Mouse (Mus musculus) myocyte (in vitro differentiated cells): Measurements from ENCODE around the gene A730071L15Rik. TPM values are rescaled to one million over a fixed set of nuclear protein-coding genes. Genes with fewer than 3 reads are reported as not detected.

Experiments used
- H3K27me3 ChIP-seq: one replicate; pipeline ENCODE4 v1.6.1; 2011; ENCODE audit not compliant: control insufficient read depth, insufficient read depth, insufficient read length
- H3K36me3 ChIP-seq: one replicate; pipeline ENCODE4 v1.6.1; 2011; ENCODE audit not compliant: control insufficient read depth, insufficient read depth
- H3K4me2 ChIP-seq: one replicate; pipeline ENCODE4 v1.6.1; 2011; ENCODE audit warnings: low read depth, control low read depth
- H3K4me3 ChIP-seq: one replicate; pipeline ENCODE4 v1.5.1; 2011; ENCODE audit warnings: mild to moderate bottlenecking, control low read depth, moderate library complexity
- H3K79me2 ChIP-seq: one replicate; pipeline ENCODE4 v1.6.1; 2011; ENCODE audit not compliant: control insufficient read depth, insufficient read depth
- H3ac ChIP-seq: one replicate; pipeline ENCODE4 v1.6.1; 2011; ENCODE audit not compliant: control insufficient read depth, insufficient read length
- CEBPB ChIP-seq: IDR thresholded peaks from 2 replicates; pipeline ENCODE4 v1.6.1; 2011; ENCODE audit warnings: mild to moderate bottlenecking, moderate library complexity; ENCODE audit not compliant: poor library complexity, insufficient read depth, severe bottlenecking
- E2F4 ChIP-seq: IDR thresholded peaks from one replicate; pipeline ENCODE4 v1.6.1; 2011; ENCODE audit warnings: mild to moderate bottlenecking, control low read depth, moderate library complexity; ENCODE audit not compliant: insufficient read depth
- MAX ChIP-seq: IDR thresholded peaks from one replicate; pipeline ENCODE4 v1.6.1; 2011; ENCODE audit warnings: low read depth, mild to moderate bottlenecking, control low read depth
- MYOD1 ChIP-seq, 3 experiments: IDR thresholded peaks; one replicate each; pipeline ENCODE4 v1.6.1; 2011; ENCODE audit warnings: control low read depth in 2 of 3, low read depth in 2 of 3, mild to moderate bottlenecking in 2 of 3, moderate library complexity in 1 of 3; ENCODE audit not compliant: insufficient read length in 2 of 3, control insufficient read depth in 1 of 3
- MYOG ChIP-seq, 3 experiments: IDR thresholded peaks; one replicate each; pipeline ENCODE4 v1.6.1; 2011; ENCODE audit warnings: control low read depth in 2 of 3, low read depth in 2 of 3, mild to moderate bottlenecking in 2 of 3; ENCODE audit not compliant: insufficient read length in 2 of 3, control insufficient read depth in 1 of 3, insufficient read depth in 1 of 3
- POLR2A ChIP-seq: IDR thresholded peaks from one replicate; pipeline ENCODE4 v1.6.1; 2011; ENCODE audit warnings: low read depth, mild to moderate bottlenecking, control low read depth, moderate library complexity; ENCODE audit not compliant: insufficient read length
- POLR2AphosphoS2 ChIP-seq: IDR thresholded peaks from one replicate; pipeline ENCODE4 v1.6.1; 2011; ENCODE audit warnings: low read depth, control low read depth; ENCODE audit not compliant: insufficient read length
- REST ChIP-seq: IDR thresholded peaks from one replicate; pipeline ENCODE4 v1.6.1; 2011; ENCODE audit warnings: mild to moderate bottlenecking, control low read depth, moderate library complexity; ENCODE audit not compliant: insufficient read depth, insufficient read length
- SRF ChIP-seq: IDR thresholded peaks from one replicate; pipeline ENCODE4 v1.6.1; 2011; ENCODE audit warnings: low read depth; ENCODE audit not compliant: control insufficient read depth, insufficient read length
- TCF12 ChIP-seq: IDR thresholded peaks from one replicate; pipeline ENCODE4 v1.6.1; 2011; ENCODE audit warnings: mild to moderate bottlenecking, control low read depth; ENCODE audit not compliant: poor library complexity, insufficient read depth, severe bottlenecking
- TCF3 ChIP-seq: IDR thresholded peaks from one replicate; pipeline ENCODE4 v1.6.1; 2011; ENCODE audit warnings: low read depth, control low read depth; ENCODE audit not compliant: insufficient read length
- USF1 ChIP-seq: IDR thresholded peaks from one replicate; pipeline ENCODE4 v1.6.1; 2011; ENCODE audit warnings: low read depth, mild to moderate bottlenecking, control low read depth, moderate library complexity
- polyA plus RNA-seq: library from polyadenylated mRNA; unstranded; fragments of >200 nt; fragmentation: generic; extraction: Trizol; gene quantifications from one replicate; pipeline ENCODE4 v1.2.1, GENCODE M21; 2012; ENCODE audit warnings: missing spikeins

A730071L15Rik gene
- polyA plus RNA-seq, 1 experiment, result 0.07 TPM

DNA sequence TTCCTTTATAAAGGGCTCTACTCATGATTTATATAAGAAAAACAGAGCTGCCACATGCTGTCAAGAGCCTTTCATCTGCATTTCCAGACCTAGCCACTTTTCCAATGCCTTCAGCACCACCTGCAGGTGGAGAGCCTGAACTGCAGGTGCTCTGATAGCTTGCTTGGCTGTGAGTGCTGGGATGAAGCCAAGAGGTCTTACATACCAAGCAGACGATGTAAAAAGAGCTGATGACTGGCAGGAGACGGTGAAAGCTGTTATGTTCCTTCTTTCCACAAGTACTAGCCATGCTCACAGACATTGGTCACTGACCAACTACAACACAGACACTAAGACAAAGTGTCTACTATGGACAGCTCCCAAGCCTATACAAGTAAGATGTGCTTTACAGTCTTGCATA lies 12.0 kb upstream of the A730071L15Rik start:
- no peak overlapping the region for H3ac ChIP-seq
- TF ChIP-seq MYOD1 (IDR thresholded peaks at IDR 0.05; ENCODE audit: control insufficient read depth in 1 of 3, insufficient read length in 2 of 3, low read depth in 2 of 3), result no peak
- TF ChIP-seq REST, result no peak
- TF ChIP-seq SRF, result no peak
- TF ChIP-seq MAX, result no peak
- H3K79me2 ChIP-seq, result peaks cover 96% of the 10 kb centered on the region
- H3K4me2 ChIP-seq, result no peak overlapping the region
- H3K36me3 ChIP-seq, result peaks cover 15% of the 10 kb centered on the region
- no peak overlapping the region for H3K4me3 ChIP-seq
- no peaks in the 10 kb centered on the region for H3K27me3 ChIP-seq

DNA sequence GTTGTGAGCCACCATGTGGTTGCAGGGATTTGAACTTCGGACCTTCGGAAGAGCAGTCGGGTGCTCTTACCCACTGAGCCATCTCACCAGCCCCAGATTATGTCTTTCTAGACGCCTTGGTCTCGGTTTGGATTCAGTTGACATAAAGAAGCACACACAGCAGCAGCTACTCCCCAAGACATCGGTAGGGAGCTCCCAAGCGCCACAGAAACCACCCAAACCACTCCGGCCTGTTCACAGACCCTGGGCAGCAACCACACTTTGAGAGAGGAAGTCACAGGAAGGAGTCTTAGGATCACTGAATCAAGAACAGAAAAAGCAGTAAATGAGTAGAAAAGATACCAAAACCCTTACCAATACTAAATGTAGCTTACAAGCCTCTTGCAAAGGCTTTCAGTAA lies 3.0 kb upstream of the A730071L15Rik start:
- H3ac ChIP-seq, result no peak overlapping the region
- H3K36me3 ChIP-seq, result peaks cover 9% of the 10 kb centered on the region
- peaks cover 70% of the 10 kb centered on the region for H3K79me2 ChIP-seq
- no peak for TF ChIP-seq POLR2AphosphoS2
- TF ChIP-seq MYOG (IDR thresholded peaks at IDR 0.05; ENCODE audit: control insufficient read depth in 1 of 3, insufficient read depth in 1 of 3, insufficient read length in 2 of 3, low read depth in 2 of 3), result no peak
- TF ChIP-seq E2F4, result no peak
- no peak for TF ChIP-seq POLR2A
- no peak for TF ChIP-seq USF1
- TF ChIP-seq REST, result no peak
- no peak for TF ChIP-seq TCF12
- TF ChIP-seq MYOD1 (IDR thresholded peaks at IDR 0.05; ENCODE audit: control insufficient read depth in 1 of 3, insufficient read length in 2 of 3, low read depth in 2 of 3), result no peak
- no peak for TF ChIP-seq MAX
- TF ChIP-seq TCF3, result no peak
- no peak for TF ChIP-seq CEBPB
- TF ChIP-seq SRF, result no peak
- H3K4me2 ChIP-seq, result no peak overlapping the region
- H3K27me3 ChIP-seq, result no peaks in the 10 kb centered on the region
- H3K4me3 ChIP-seq, result no peak overlapping the region

DNA sequence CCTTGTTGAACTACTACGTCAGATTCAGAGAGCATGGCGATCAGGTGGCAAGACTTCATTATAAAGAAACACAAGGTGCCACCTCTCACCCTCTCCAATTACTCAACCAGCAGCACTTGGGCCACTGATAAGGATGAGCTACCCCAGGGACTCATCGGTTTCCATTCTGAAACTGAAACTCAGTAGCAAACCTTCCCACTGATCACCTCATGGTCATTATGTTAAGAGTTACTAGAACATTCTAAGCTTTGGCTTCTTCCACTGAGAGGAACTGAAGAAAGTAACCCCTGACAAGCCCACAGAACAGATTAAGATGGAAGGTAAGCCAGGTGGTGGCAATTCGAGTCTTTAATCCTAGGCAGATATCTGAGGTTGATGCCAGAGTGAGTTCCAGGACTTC lies 1.4 kb upstream of the A730071L15Rik start:
- Histone ChIP-seq H3ac (no peak overlapping the region), H3K36me3 (no peaks in the 10 kb centered on the region), H3K4me3 (peak overlapping the region; percentile 98), H3K27me3 (no peaks in the 10 kb centered on the region), H3K79me2 (peaks cover 60% of the 10 kb centered on the region), H3K4me2 (peak overlapping the region; percentile 90)
- TF ChIP-seq MAX, result no peak
- TF ChIP-seq MYOD1 (IDR thresholded peaks at IDR 0.05; ENCODE audit: control insufficient read depth in 1 of 3, insufficient read length in 2 of 3, low read depth in 2 of 3), result no peak
- TF ChIP-seq POLR2A, result no peak
- no peak for TF ChIP-seq SRF
- no peak for TF ChIP-seq TCF3
- no peak for TF ChIP-seq E2F4
- no peak for TF ChIP-seq TCF12
- TF ChIP-seq REST, result no peak
- TF ChIP-seq POLR2AphosphoS2, result no peak
- no peak for TF ChIP-seq CEBPB
- TF ChIP-seq USF1, result no peak
- TF ChIP-seq MYOG (IDR thresholded peaks at IDR 0.05; ENCODE audit: control insufficient read depth in 1 of 3, insufficient read depth in 1 of 3, insufficient read length in 2 of 3, low read depth in 2 of 3), result no peak

DNA sequence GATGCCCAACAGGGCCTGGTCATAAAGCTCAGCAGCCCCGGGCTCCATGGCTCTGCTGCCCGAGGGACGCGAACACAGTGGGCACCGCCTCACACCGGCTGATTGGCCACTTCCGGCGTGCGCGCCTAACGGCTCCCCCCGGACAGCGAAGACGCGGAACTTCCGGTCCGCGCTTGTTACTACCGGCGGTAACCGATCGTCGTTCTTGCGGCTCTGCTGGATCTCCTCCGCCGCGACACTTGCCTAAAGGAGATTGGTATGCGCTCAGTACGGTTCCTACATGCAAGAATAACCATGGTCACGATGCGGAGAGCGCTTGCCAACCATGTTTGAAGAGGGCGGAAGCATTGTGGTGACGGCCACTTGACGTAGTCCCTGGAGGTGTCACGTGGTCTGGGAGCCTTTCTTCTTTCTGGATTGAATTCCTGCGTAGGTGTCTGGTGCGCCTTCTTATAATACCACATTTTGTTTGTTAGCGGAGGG lies 299 bp downstream of the A730071L15Rik start, which contains the start of gene Nudcd3:
Gene Nudcd3, minus strand, starts transcription at position 329 of the 483 bp plus-strand sequence.
- H3ac ChIP-seq, result peak within 1 kb of the TSS; percentile 7
- H3K27me3 ChIP-seq, result peaks cover 2% of the 10 kb centered on the region
- H3K4me3 ChIP-seq, result peak within 1 kb of the TSS; percentile 98
- peaks cover 47% of the 10 kb centered on the region for H3K79me2 ChIP-seq
- H3K36me3 ChIP-seq, result no peaks in the 10 kb centered on the region
- peak within 1 kb of the TSS; percentile 95 for H3K4me2 ChIP-seq
- TF ChIP-seq USF1 (peak; percentile 98), POLR2A (peak; percentile 94), REST (peak; percentile 6), TCF3 (no peak), TCF12 (no peak), POLR2AphosphoS2 (peak; percentile 90), MYOG (IDR thresholded peaks at IDR 0.05; ENCODE audit: control insufficient read depth in 1 of 3, insufficient read depth in 1 of 3, insufficient read length in 2 of 3, low read depth in 2 of 3) (peak in 2 of 3 experiments; percentile 15 to 51)

DNA sequence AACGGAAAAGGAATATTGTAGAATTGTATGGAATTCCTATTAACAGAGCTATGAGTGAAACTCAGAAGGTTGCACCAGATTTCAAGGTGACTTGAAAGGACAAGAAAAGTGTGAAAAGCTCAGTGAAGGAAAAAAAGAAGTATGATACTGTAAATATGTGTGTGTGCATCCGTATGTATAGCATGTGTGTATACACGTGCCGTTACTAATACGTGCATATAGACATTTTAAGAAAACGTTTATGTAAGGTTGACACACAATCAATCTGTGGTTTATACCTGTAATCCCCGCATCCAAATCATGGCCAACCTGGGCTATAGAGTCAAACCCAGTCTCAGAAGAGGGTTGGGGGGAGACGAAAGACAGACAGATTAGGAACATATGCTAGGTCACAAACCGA lies 741 bp downstream of the A730071L15Rik start:
- peak overlapping the region; percentile 98 for H3K4me3 ChIP-seq
- TF ChIP-seq TCF3 (no peak), E2F4 (no peak), MYOG (IDR thresholded peaks at IDR 0.05; ENCODE audit: control insufficient read depth in 1 of 3, insufficient read depth in 1 of 3, insufficient read length in 2 of 3, low read depth in 2 of 3) (no peak), MAX (no peak), POLR2A (no peak), POLR2AphosphoS2 (no peak), TCF12 (no peak), CEBPB (no peak), MYOD1 (IDR thresholded peaks at IDR 0.05; ENCODE audit: control insufficient read depth in 1 of 3, insufficient read length in 2 of 3, low read depth in 2 of 3) (no peak), SRF (no peak)
- peak overlapping the region; percentile 7 for H3ac ChIP-seq
- peaks cover 6% of the 10 kb centered on the region for H3K27me3 ChIP-seq
- no peaks in the 10 kb centered on the region for H3K36me3 ChIP-seq
- peaks cover 43% of the 10 kb centered on the region for H3K79me2 ChIP-seq
- H3K4me2 ChIP-seq, result peak overlapping the region; percentile 95
